Mouse (Mus musculus) splenic B cell, adult 2 months (primary cell): Measurements from ENCODE around the gene Rubcn.

Source experiments
- DNase-seq: peaks from one replicate; pipeline ENCODE4 v3.0.0-alpha.2; 2011; ENCODE audit warnings: low read depth, low spot score
- H3K27me3 ChIP-seq: 2 replicates; pipeline ENCODE4 v1.6.1; 2012; ENCODE audit warnings: mild to moderate bottlenecking, low read length, moderate library complexity, mixed read lengths; ENCODE audit not compliant: control insufficient read depth, poor library complexity, insufficient read depth, severe bottlenecking
- H3K36me3 ChIP-seq: 2 replicates; pipeline ENCODE4 v1.6.1; 2012; ENCODE audit warnings: mild to moderate bottlenecking, low read length, moderate library complexity, mixed read lengths; ENCODE audit not compliant: control insufficient read depth, poor library complexity, insufficient read depth, severe bottlenecking

The Rubcn gene

DNA sequence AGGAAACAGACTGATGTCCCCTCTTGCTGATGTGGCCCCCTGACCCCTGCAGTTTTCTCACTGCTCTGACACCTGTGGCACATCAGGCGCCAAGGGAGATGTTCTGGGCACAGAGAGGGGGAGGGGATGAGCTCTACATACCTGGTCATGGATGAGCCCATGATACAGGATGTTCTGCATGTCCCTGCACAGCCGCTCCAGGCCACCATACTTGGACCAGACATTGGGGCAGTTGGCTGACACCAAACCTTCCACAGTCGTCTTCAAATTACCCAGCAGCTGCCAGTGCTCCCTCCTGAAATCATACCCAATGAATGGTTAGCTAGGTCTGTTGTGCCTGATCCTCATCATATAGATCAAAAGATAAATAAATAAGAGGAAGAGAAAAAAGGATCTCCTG lies 20.8 kb downstream of the Rubcn start:
- DNase-seq, result no peak
- Histone ChIP-seq H3K36me3 (peaks cover 17% of the 10 kb centered on the region; the same call in 1 of the 2 replicates), H3K27me3 (no peaks in the 10 kb centered on the region)

DNA sequence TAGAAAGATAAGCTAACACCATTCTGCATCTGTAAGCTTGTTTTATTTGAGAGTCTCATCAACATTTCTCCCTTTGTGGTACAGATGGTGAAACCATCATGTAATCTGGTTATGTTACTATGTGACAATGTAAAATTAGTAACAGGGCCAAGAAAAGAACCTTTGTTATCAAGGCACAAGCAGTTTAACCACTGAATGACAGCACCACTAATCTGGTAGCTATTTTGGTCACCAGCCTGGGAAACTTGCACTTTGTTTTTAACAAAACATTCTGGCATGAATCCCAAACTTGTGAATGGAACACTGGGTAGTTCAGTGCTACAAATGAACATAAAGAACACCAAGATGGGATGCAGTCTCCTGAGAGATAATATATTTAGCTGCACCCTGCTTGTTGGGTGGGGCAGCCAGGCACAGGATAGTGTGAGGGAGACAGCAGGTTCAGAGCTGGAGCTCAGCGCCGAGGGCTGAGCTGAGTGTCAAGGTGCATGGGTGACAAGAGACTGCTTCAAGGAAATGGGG lies 23.5 kb downstream of the Rubcn start:
- Histone ChIP-seq H3K36me3 (peaks cover 19% of the 10 kb centered on the region; the same call in 1 of the 2 replicates), H3K27me3 (no peaks in the 10 kb centered on the region)
- no peak for DNase-seq

DNA sequence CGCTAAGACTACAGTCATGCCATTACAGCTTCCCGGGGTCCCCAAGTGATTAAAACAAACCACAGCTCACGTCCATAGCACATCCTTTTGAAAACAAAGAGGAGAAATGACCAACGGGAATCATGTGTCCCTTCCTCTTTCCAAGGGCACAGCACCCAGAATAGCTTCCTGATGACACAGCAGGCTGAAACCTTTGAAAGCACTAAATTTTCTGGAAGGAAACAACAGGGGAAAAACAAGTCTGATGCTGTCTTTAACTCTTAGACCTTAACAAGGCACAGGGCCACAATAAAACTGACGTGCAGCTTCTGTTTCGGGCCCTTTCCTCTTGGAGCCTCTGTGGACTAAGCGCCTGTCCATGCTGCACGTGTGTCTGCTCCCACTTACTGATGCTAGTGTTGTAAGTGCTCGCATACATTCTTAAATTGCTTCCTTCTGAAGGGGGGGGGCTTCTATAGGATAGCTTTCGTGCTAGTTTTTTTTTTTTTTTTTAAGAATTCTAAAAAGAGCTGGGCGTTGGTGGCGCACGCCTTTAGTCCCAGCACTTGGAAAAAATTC lies 24.0 kb downstream of the Rubcn start:
- no peak for DNase-seq
- peaks cover 21% of the 10 kb centered on the region for H3K36me3 ChIP-seq
- no peaks in the 10 kb centered on the region for H3K27me3 ChIP-seq

DNA sequence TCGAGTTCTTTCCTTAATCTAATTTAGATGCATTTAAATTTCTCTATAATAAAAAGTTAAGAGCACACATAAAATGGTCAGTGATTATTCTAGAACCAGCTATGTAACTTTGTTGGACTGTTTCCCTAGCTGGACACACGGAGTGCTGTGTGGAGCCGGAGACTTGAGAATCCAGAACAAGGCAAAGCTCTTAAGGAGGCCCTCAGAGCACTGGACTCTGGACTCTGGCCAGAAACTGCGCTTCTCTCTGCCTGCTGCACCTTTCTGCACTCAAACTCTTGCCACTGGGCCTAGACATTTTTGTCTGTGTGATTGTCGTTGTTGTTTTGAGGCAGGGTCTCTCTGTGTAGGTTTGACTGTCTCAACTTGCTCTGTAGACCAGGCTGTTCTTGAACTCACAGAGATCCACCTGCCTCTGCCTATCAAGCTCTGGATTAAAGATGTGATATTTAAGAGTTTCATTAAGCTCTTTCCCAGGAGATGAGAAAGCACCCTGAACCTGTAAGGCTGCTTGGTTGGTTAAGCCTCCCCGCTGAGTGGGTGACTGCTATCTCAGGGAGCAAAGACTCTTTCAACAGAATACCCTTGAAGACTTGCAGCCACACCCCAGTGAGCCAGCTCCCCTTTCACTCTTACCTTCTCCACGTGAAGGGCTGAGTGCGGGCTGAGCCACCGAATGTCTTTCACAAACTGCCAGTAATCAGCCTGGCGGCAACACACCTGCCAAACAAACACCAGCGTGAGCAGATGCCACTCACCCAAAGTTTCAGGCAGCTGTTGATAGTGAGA lies 28.3 kb downstream of the Rubcn start:
- Histone ChIP-seq H3K27me3 (no peaks in the 10 kb centered on the region), H3K36me3 (peaks cover 24% of the 10 kb centered on the region)
- DNase-seq, result no peak

DNA sequence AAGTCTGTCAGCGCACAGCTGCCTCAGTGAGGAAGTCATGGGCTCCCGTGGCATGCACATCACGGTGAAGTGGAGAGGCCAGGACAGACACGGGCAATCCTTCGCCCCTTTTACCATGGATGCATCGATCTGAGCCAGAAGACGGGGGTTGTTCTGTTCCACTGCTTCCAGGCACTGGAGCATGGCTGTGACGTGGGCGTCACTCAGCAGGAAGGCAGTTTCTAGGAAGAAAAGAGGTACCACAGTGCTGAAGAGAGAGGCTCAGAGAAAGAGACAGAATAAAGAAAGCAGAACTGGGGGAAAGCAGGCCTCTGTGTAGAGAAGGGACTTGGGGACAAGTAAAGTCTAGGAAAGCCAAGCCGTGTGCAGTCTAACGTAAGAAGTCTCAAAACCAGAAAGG lies 30.5 kb downstream of the Rubcn start:
- H3K27me3 ChIP-seq, result no peaks in the 10 kb centered on the region

DNA sequence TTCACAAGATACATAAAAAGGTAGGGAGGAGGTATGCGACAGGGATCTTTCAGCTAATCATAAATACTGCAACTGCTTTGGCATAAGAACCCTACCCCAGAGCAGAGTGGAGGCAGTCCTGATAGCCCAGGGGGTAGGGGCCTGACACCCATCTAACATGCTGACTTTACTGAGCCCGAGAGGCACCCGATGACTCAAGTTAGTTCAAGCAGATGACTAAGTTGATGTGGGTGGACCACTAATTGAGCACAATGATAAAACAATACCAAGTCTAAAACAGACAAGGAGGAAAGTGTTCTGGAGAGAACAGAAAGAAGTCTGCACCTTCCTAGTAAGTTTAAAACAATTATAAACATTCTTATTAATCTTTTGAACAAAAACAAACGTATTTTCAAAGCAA lies 46.1 kb downstream of the Rubcn start:
- H3K27me3 ChIP-seq, result no peaks in the 10 kb centered on the region
- DNase-seq, result no peak

More for the DNA sequence above, 30.5 kb downstream of the Rubcn start:
- peaks cover 23% of the 10 kb centered on the region for H3K36me3 ChIP-seq
- no peak for DNase-seq

DNA sequence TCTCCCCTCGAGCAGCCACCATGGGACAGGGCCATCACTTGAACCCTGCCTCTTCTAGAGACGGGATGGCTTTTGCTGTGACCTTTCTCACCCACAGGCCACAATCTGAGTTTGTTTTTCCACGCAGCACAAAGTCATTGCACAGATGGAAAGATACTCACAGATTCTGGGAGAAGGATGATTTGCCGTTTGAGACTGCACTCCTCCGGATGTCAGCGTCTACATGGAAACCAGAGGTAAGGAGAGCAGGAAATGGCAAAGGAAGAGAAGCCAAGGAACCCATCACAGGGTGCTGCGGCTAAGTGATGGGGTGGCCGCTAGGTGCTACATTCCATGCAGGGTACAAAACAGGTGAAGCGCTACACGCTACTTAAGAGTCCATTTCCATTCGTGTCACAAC lies 48.5 kb downstream of the Rubcn start:
- no peak for DNase-seq
- Histone ChIP-seq H3K27me3 (no peaks in the 10 kb centered on the region), H3K36me3 (peaks cover 31% of the 10 kb centered on the region)

More for the DNA sequence above, 46.1 kb downstream of the Rubcn start:
- H3K36me3 ChIP-seq, result peaks cover 17% of the 10 kb centered on the region

DNA sequence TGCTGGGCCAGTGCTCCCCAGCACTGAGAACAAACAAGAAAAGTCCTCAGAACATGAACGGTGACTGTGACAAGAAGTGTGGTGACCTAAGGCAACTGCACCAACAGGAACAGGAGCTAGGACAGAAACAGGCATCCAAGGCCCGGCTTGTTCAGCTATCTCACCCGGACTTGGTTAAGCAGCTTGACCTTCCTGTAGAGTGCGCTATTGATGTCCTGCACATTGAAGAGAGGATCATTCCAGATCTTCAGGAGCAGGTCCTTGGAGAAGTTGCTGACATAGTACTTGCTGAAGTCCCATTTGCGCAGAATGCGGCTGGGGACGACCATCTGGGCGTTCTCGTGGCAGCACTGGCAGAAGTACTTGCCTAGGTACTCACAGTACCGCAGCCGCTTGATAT lies 51.0 kb downstream of the Rubcn start:
- Histone ChIP-seq H3K27me3 (no peaks in the 10 kb centered on the region), H3K36me3 (peaks cover 32% of the 10 kb centered on the region)
- no peak for DNase-seq

DNA sequence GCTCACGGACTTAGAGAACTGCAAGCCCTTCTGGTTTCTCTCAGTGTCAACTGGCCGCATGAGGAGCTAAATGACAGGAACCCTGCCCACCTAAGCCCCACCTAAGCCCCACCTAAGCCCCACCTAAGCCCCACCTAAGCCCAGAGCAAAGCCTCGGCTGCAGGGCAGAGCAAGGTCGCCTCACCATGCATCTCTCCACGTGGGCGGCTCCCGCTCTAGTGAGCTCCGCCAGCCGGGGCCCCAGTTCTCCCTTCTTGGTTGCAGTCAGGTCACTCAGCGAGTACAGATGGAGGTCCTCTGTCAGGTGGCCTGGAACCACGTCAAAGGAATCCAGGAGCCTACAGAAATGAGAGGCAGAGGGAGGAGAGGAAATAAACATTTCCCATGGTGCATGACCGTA lies 52.2 kb downstream of the Rubcn start:
- DNase-seq, result no peak
- Histone ChIP-seq H3K36me3 (peaks cover 32% of the 10 kb centered on the region), H3K27me3 (no peaks in the 10 kb centered on the region)

DNA sequence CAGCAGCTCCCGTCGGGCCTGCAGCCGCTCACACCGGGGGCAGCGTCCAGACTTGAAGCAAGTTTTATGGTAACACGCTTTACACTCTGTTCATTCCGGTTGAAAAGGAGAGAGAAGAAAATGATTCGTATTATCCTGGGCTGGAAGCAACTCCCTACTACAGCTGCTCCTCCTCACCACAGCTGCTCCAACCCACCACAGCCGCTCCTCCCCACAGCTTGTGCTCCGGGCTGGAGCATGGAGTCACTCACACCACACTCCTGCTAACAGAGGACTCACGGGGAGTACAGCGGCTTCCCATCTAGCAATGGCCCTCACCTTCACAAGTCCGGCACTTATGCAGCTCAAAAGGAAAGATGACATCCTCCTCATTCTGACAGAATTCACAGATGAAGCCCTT lies 53.5 kb downstream of the Rubcn start:
- Histone ChIP-seq H3K36me3 (peaks cover 32% of the 10 kb centered on the region), H3K27me3 (no peaks in the 10 kb centered on the region)
- DNase-seq, result no peak

DNA sequence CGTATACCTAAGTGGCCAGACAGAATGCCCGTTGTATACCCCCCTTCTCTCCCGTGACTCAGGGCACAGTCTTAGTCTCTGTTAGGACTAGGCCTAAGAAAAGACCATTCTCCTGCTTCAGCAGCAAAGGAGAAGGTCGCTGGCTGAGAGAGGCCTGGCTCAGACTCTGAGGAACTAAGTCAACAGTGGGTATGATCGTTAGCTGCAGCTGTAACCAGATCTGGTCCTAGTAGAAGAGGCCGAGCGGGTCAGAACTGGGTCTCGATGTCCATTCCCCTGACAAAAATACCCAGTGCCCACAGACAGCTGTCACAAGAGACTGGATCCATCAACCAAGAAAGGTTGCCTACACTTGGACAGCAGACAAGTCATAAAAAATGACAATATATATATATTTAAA lies 54.1 kb downstream of the Rubcn start:
- peaks cover 32% of the 10 kb centered on the region for H3K36me3 ChIP-seq
- no peak for DNase-seq
- H3K27me3 ChIP-seq, result no peaks in the 10 kb centered on the region

DNA sequence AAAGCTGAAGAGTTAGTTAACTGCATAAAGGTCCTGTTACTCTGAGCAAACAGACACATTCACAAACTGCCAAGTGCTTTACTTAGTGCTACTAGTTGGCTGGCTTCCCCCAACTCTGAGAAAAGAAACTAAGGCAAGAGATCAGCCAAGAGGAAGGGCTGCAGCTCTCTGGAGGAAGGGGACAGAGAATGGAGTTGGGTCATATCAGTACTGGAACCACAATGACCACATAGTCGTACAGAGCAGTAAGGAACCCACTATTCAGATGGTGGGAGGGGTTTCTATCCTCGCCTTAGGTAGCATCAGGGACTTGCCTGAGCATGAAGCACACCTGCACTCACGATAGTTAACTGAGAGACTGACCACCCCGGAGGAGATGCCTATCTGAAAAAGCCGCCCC lies 54.7 kb downstream of the Rubcn start:
- H3K27me3 ChIP-seq, result no peaks in the 10 kb centered on the region
- DNase-seq, result no peak
- H3K36me3 ChIP-seq, result peaks cover 30% of the 10 kb centered on the region

DNA sequence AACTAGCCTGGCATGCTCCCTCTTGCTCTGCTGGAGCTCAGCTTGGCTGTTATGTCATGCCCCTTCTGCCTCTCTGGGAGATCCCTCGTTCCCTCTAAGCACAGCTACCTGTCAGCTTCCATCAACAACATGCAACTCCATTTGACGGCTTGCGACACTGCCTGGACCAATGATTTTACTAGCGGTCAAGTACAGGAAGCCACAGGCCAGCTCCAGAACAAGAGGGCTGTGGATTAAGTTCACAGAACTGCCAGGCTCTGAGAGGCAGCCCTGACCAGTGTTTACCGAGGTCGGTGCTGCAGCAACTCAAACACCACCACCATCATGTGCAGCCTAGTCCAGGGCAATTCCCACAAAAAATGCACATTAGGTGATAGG lies 55.1 kb downstream of the Rubcn start:
- Histone ChIP-seq H3K36me3 (peaks cover 29% of the 10 kb centered on the region), H3K27me3 (no peaks in the 10 kb centered on the region)
- DNase-seq, result no peak

DNA sequence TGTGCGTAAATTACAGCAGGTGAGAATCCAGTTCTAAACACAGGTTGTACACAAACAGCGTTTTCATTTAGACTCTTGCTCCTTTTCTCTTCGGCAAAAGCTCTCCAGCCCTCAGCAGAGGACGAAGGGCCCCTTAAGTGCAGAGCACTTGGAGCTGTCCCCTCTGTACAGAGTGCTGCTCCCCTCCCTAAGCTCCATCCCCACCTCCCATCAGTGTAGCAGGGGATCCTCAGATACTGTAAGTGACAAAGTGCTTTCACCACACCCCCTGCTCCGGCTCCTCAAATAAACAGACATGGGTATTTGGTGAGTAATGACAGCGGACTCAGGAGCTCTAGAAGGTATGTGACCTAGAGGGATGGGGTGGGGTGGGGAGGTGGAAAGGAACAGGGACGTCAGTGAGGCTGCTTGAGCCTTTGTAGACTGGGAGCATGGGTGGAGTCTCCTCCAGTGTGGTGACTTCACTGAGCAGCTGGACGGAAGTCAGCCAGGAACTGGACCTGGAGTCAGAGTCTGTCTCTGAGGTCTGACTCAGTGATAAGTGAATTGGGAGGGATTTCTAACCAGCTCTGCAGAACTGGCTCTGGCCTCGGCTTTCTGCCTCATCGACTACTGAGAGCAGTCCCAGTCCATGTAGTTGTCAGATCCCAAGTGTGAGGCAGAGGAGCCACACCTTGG lies 55.7 kb downstream of the Rubcn start:
- DNase-seq, result no peak
- Histone ChIP-seq H3K36me3 (peaks cover 24% of the 10 kb centered on the region), H3K27me3 (no peaks in the 10 kb centered on the region)

DNA sequence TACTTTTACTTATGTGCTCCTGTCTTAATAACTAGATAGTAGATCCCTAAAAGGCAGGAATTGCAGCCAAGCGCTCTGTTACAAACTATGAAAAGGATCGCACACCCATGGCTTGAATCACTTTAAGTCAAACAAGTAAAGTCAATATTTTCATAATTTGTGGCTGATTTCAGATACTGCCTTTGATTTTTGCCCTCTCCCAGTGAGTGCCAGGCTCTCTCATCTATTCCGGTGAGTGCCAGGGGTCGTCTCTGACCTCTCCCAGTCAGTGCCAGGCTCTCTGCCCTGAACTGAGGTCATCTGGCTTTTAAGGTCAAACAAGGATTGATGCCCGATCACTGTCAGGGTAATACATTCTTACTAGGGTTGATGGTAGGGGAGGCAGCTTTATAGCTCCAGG lies 59.1 kb downstream of the Rubcn start:
- Histone ChIP-seq H3K27me3 (no peaks in the 10 kb centered on the region), H3K36me3 (peaks cover 2% of the 10 kb centered on the region; the same call in 1 of the 2 replicates)
- DNase-seq, result no peak
